Mouse (Mus musculus) testis, adult 2 months (tissue): ENCODE results near the gene Arsg.

ENCODE experiments used
- CTCF ChIP-seq: fragments of 200-500 bp; IDR thresholded peaks from 2 replicates; pipeline ENCODE4 v1.5.1; 2012; ENCODE audit warnings: low read depth, mild to moderate bottlenecking, inconsistent platforms, low read length, moderate library complexity; ENCODE audit not compliant: control insufficient read depth, insufficient read depth, insufficient replicate concordance
- POLR2A ChIP-seq: fragments of 200-500 bp; IDR thresholded peaks from 2 replicates; pipeline ENCODE4 v1.6.1; 2012; ENCODE audit warnings: low read depth, mild to moderate bottlenecking, inconsistent platforms, low read length, moderate library complexity; ENCODE audit not compliant: control insufficient read depth

GRCm38 (mm10) chr11:109584843-109585713, 111.9 kb downstream of the Arsg start:
- peak; percentile 92; the same call in 1 of the 2 replicates for TF ChIP-seq CTCF
- TF ChIP-seq POLR2A = no peak
